Mouse (Mus musculus) embryonic facial prominence, embryonic 11.5 days (tissue): ENCODE results near the gene Macrod1. TPM values are rescaled to one million over a fixed set of nuclear protein-coding genes. Genes with fewer than 3 reads are reported as not detected.

Source experiments
- ATAC-seq: fragments of 200-750 bp; cut with Nextera tagmentation; replicated peaks from 2 replicates; pipeline ENCODE4 v1.8.0; 2017; ENCODE audit warnings: low read depth; ENCODE audit not compliant: insufficient number of reproducible peaks, low FRiP score, low TSS enrichment
- DNase-seq: peaks from one replicate; pipeline ENCODE4 v3.0.0-alpha.2; 2015; ENCODE audit warnings: low spot score
- H3K27ac ChIP-seq: fragments of 300-500 bp; sonication (generic); replicated peaks from 2 replicates; pipeline ENCODE4 v1.5.1; 2014; ENCODE audit warnings: mild to moderate bottlenecking, low read depth, low read length, control low read depth
- H3K27me3 ChIP-seq: fragments of 300-500 bp; sonication (generic); 2 replicates; pipeline ENCODE4 v1.6.1; 2014; ENCODE audit warnings: mild to moderate bottlenecking, low read length, moderate library complexity, mixed read lengths; ENCODE audit not compliant: control insufficient read depth, insufficient read depth
- H3K36me3 ChIP-seq: fragments of 300-500 bp; sonication (generic); replicated peaks from 2 replicates; pipeline ENCODE4 v1.6.1; 2014; ENCODE audit warnings: low read depth, mild to moderate bottlenecking, low read length, moderate library complexity, mixed read lengths; ENCODE audit not compliant: control insufficient read depth, insufficient read depth
- H3K4me1 ChIP-seq: fragments of 300-500 bp; sonication (generic); 2 replicates; pipeline ENCODE4 v1.6.1; 2014; ENCODE audit warnings: low read length, mixed read lengths; ENCODE audit not compliant: control insufficient read depth, insufficient read depth
- H3K4me2 ChIP-seq: fragments of 300-500 bp; sonication (generic); 2 replicates; pipeline ENCODE4 v1.6.1; 2014; ENCODE audit warnings: low read depth, mild to moderate bottlenecking, control low read depth, low read length, moderate library complexity
- H3K4me3 ChIP-seq: fragments of 300-500 bp; sonication (generic); 2 replicates; pipeline ENCODE4 v1.5.1; 2014; ENCODE audit warnings: low read depth, low read length, control low read depth
- H3K9ac ChIP-seq: fragments of 300-500 bp; sonication (generic); replicated peaks from 2 replicates; pipeline ENCODE4 v1.6.1; 2014; ENCODE audit warnings: mild to moderate bottlenecking, control low read depth, low read length
- H3K9me3 ChIP-seq: fragments of 300-500 bp; sonication (generic); replicated peaks from 2 replicates; pipeline ENCODE4 v1.6.1; 2016; ENCODE audit warnings: mild to moderate bottlenecking, low read length, inconsistent platforms, mixed read lengths; ENCODE audit not compliant: control insufficient read depth
- WGBS: fragments of 180-500 bp; shearing (Covaris S2); extraction: QIAGEN DNeasy Blood & Tissue Kit; methylation state at CpG from one replicate; pipeline ENCODE4 v1.1.7; 2014; 5-methylcytosine and 5-hydroxymethylcytosine counted together
- polyA plus RNA-seq: library from polyadenylated mRNA; unstranded; fragments of >200 nt; fragmentation: Nextera tagmentation; extraction: Ambion mirVana; gene quantifications from 2 replicates; pipeline ENCODE4 v1.2.1, GENCODE M21; 2014

Macrod1 gene
- polyA plus RNA-seq, 1 experiment from 2014 or later, result 6.9 TPM

- Histone ChIP-seq H3K9me3 (no peaks in the 10 kb centered on the region), H3K27ac (no peak within 1 kb of the TSS; the same call in 1 of the 2 replicates), H3K27me3 (no peaks in the 10 kb centered on the region), H3K36me3 (no peaks in the 10 kb centered on the region), H3K4me3 (no peak within 1 kb of the TSS), H3K4me1 (peaks cover 8% of the 10 kb centered on the region), H3K9ac (no peak within 1 kb of the TSS), H3K4me2 (no peak within 1 kb of the TSS)
- 32% methylated on average over 9 of the region's 9 CpGs for WGBS
- DNase-seq, result no peak
- no peak for ATAC-seq
Observed at GRCm38 (mm10) chr19:7105544-7105943, 48.9 kb downstream of the Macrod1 start, which contains the start of gene Flrt1. Flrt1 (minus strand) TSS chr19:7105729.

DNA sequence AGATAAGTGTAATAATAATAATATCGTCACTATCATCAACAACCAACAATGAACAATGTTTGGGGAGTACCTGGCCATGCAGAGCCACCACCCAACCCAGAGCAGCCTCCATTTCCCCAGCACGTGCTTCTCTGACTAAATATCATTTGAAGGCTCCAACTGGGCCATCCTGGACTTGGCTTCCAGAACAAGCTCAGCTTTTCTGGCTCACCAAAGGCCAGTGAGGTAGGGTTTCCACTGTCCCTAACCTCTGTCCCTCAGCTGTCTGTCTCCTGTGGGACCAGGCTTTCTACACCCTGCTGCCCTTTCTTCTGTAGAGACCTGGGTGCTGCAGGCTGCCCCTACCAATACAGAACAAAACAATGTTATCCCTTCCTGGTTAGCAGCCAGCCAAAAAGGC lies 50.0 kb downstream of the Macrod1 start:
- no peaks in the 10 kb centered on the region for H3K27me3 ChIP-seq
- ATAC-seq (no peak), DNase-seq (no peak)
- H3K27ac ChIP-seq, result no peak overlapping the region
- no peaks in the 10 kb centered on the region for H3K36me3 ChIP-seq
- WGBS, result 72% methylated on average over 2 of the region's 2 CpGs
- no peak overlapping the region for H3K4me3 ChIP-seq
- H3K4me1 ChIP-seq, result peaks cover 8% of the 10 kb centered on the region
- no peak overlapping the region for H3K4me2 ChIP-seq
- no peak overlapping the region for H3K9ac ChIP-seq
- H3K9me3 ChIP-seq, result no peaks in the 10 kb centered on the region

- H3K4me1 ChIP-seq, result peaks cover 8% of the 10 kb centered on the region
- H3K27ac ChIP-seq, result no peak overlapping the region
- H3K9ac ChIP-seq, result no peak overlapping the region
- no peaks in the 10 kb centered on the region for H3K27me3 ChIP-seq
- DNase-seq (no peak), ATAC-seq (no peak)
- no peaks in the 10 kb centered on the region for H3K9me3 ChIP-seq
- no peak overlapping the region for H3K4me2 ChIP-seq
- no peak overlapping the region for H3K4me3 ChIP-seq
- no peaks in the 10 kb centered on the region for H3K36me3 ChIP-seq
- 83% methylated on average over 4 of the region's 4 CpGs for WGBS
Observed at GRCm38 (mm10) chr19:7107174-7107573, 50.6 kb downstream of the Macrod1 start.

DNA sequence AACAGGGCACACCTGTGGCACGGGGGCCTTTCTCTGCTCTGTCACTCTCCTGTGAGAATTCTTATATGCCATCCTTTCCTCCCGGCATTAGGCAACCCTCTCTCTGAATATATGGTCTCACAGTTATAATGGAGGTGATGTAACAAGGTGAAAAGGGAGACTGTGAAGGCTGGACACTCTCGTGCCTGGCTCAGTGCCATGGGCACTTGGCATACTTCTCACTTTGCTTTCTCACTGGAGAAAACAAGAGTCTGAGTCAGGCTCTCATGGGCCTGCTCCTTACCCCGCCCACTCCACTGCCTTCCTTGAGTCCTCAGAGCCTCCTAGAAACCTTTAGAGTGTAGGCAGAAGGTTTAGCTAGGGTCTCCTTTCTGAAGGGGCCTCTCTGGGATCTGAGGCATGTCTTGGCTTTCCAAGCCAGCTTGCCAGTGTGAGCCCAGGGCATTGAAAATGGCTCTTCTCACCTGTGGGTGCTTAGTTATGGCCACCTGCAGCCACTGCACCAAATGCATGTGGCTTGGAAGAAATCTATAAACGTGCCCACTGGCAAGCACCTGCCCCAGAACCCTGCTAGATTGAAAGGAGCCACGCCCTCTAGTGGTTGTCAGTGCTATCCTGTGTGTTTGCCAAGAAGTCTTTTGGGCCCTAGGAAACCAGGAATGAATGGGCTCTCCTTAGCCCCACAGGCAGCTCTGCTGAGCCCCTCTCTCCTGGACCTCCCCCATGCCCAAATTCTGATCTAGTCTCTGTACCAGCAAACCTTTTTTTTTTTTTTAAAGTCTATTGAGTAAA lies 51.7 kb downstream of the Macrod1 start:
- H3K27me3 ChIP-seq, result no peaks in the 10 kb centered on the region
- peaks cover 6% of the 10 kb centered on the region for H3K4me1 ChIP-seq
- H3K4me3 ChIP-seq, result no peak overlapping the region
- H3K36me3 ChIP-seq, result no peaks in the 10 kb centered on the region
- no peaks in the 10 kb centered on the region for H3K9me3 ChIP-seq
- no peak for ATAC-seq
- no peak overlapping the region for H3K9ac ChIP-seq
- WGBS, result 58% methylated on average over 6 of the region's 6 CpGs
- no peak overlapping the region for H3K27ac ChIP-seq
- DNase-seq, result peak; percentile 58
- no peak overlapping the region for H3K4me2 ChIP-seq

- Histone ChIP-seq H3K27me3 (no peaks in the 10 kb centered on the region), H3K4me1 (no peaks in the 10 kb centered on the region), H3K4me2 (no peak overlapping the region), H3K9me3 (no peaks in the 10 kb centered on the region), H3K9ac (no peak overlapping the region), H3K4me3 (no peak overlapping the region), H3K27ac (no peak overlapping the region), H3K36me3 (no peaks in the 10 kb centered on the region)
- ATAC-seq (no peak), DNase-seq (peak; percentile 53)
- WGBS, result 5% methylated on average over 5 of the region's 5 CpGs
Observed at GRCm38 (mm10) chr19:7110097-7110496, 53.5 kb downstream of the Macrod1 start.

DNA sequence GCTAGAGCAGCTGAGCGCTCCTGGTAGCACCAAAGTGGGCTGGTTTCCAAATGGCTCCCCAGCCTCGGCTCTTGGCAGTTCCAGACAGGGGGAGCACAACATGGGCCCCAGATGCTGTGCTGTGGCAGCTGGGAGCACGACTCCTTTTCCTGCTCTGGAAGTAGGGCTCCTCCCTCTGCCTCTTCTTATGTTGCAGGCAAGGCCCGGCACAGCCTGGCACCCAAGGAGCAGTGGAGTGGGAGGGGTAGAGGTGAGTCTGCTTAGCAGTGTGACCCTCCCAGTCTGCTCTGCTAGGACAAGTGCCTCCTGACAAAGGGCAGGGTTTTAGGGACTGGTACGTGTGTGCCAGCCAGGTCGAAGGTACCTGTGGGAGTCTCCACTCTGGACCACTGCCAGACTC lies 54.3 kb downstream of the Macrod1 start:
- H3K9ac ChIP-seq, result no peak overlapping the region
- no peaks in the 10 kb centered on the region for H3K4me1 ChIP-seq
- DNase-seq, result no peak
- no peak for ATAC-seq
- no peaks in the 10 kb centered on the region for H3K36me3 ChIP-seq
- H3K27me3 ChIP-seq, result no peaks in the 10 kb centered on the region
- H3K9me3 ChIP-seq, result no peaks in the 10 kb centered on the region
- H3K4me3 ChIP-seq, result no peak overlapping the region
- whole genome bisulfite sequencing, result 49% methylated on average over 6 of the region's 6 CpGs
- no peak overlapping the region for H3K27ac ChIP-seq
- no peak overlapping the region for H3K4me2 ChIP-seq

DNA sequence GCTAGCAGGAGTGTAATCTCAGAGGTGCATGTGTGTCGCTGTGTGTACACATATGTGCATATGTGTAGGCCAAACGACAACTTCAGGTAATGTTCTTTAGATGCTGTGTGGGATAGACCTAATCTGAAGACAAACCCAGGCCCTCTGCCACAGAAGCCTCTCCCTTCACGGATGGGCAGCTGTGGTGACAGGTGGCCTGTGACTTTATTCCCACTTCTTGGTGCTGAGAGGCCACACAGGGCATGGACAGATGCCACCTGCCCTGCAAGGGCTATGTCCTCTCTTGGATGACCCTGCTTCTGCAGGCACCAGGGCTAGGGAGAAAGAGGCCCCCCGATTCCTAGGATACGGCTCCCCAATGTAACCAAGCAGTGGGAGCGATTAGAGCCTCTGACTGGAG lies 54.7 kb downstream of the Macrod1 start:
- no peak overlapping the region for H3K4me3 ChIP-seq
- no peak overlapping the region for H3K27ac ChIP-seq
- no peak overlapping the region for H3K9ac ChIP-seq
- H3K36me3 ChIP-seq, result no peaks in the 10 kb centered on the region
- H3K4me1 ChIP-seq, result no peaks in the 10 kb centered on the region
- H3K27me3 ChIP-seq, result no peaks in the 10 kb centered on the region
- no peak overlapping the region for H3K4me2 ChIP-seq
- 85% methylated on average over 6 of the region's 6 CpGs for WGBS
- H3K9me3 ChIP-seq, result no peaks in the 10 kb centered on the region
- DNase-seq (no peak), ATAC-seq (no peak)

DNA sequence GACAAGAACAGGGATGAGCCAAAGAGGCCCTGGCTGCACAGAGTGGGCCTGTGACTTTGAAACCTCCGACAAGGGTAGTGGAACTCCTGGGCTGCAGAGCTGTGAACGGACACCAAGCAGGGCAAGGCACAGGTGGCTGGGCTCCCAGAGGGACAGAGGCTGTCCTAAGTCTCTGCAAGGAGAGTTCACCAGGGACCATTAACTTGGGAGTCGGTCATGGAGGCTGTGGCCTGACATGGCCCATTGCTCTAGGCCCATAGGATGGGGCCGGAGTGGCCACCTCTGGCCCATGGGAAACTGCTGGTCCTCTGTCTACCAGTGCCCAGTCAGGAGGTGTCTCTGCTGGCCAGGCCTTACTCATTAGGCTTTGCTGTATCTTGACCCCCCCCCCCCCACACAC lies 55.1 kb downstream of the Macrod1 start:
- Histone ChIP-seq H3K4me2 (no peak overlapping the region), H3K36me3 (no peaks in the 10 kb centered on the region), H3K4me1 (no peaks in the 10 kb centered on the region), H3K27ac (no peak overlapping the region), H3K27me3 (no peaks in the 10 kb centered on the region), H3K9me3 (no peaks in the 10 kb centered on the region), H3K9ac (no peak overlapping the region), H3K4me3 (no peak overlapping the region)
- DNase-seq, result no peak
- WGBS, result 81% methylated on average over 4 of the region's 4 CpGs
- ATAC-seq, result no peak
